Mouse (Mus musculus) adrenal gland, adult 8-10 months (tissue): ENCODE measurements around the gene Olfml3. TPM values are rescaled to one million over a fixed set of nuclear protein-coding genes. Genes with fewer than 3 reads are reported as not detected.
A peak's percentile ranks its signal among the peaks of the same experiment; 100 is the strongest.

ENCODE experiments used
- DNase-seq: peaks from one replicate; pipeline ENCODE4 v3.0.0; 2022
- total RNA-seq, 4 experiments: library from RNA; stranded (reverse); gene quantifications; 2 replicates each; pipeline ENCODE4 v1.2.4; 2022

Gene Olfml3
- total RNA-seq, 4 experiments from 2014 or later = 14.4 to 25.6 (median 20.0) TPM

GRCm38 (mm10) chr3:103739329-103739728 lies 1.5 kb upstream of the Olfml3 start, which contains the start of gene Gm10964:
Gm10964 (plus strand) TSS chr3:103739366.
- no peak for DNase-seq

GRCm38 (mm10) chr3:103737061-103737754 lies 593 bp downstream of the Olfml3 start:
- DNase-seq = no peak

- DNase-seq = no peak
Measured at GRCm38 (mm10) chr3:103735776-103736600, 1.8 kb downstream of the Olfml3 start.

- DNase-seq = no peak
Measured at GRCm38 (mm10) chr3:103734696-103735519, 2.9 kb downstream of the Olfml3 start.

GRCm38 (mm10) chr3:103733799-103734695 lies 3.8 kb downstream of the Olfml3 start:
- no peak for DNase-seq

- no peak for DNase-seq
Measured at GRCm38 (mm10) chr3:103733176-103733575, 4.6 kb downstream of the Olfml3 start.

- no peak for DNase-seq
Measured at GRCm38 (mm10) chr3:103732116-103732515, 5.7 kb downstream of the Olfml3 start.

- no peak for DNase-seq
Measured at GRCm38 (mm10) chr3:103729850-103730249, 8.0 kb downstream of the Olfml3 start.

GRCm38 (mm10) chr3:103727813-103728326 lies 9.9 kb downstream of the Olfml3 start:
- DNase-seq = no peak

- no peak for DNase-seq
Measured at GRCm38 (mm10) chr3:103726642-103727041, 11.2 kb downstream of the Olfml3 start.

- DNase-seq = no peak
Measured at GRCm38 (mm10) chr3:103724137-103724536, 13.7 kb downstream of the Olfml3 start.

- no peak for DNase-seq
Measured at GRCm38 (mm10) chr3:103718728-103719127, 19.1 kb downstream of the Olfml3 start.

- no peak for DNase-seq
Measured at GRCm38 (mm10) chr3:103716774-103717760, 20.7 kb downstream of the Olfml3 start.

GRCm38 (mm10) chr3:103715762-103716693 lies 21.8 kb downstream of the Olfml3 start:
- peak; percentile 21 for DNase-seq

- no peak for DNase-seq
Measured at GRCm38 (mm10) chr3:103714942-103715341, 22.9 kb downstream of the Olfml3 start.

GRCm38 (mm10) chr3:103714236-103714875 lies 23.4 kb downstream of the Olfml3 start:
- DNase-seq = no peak

GRCm38 (mm10) chr3:103712196-103712595 lies 25.6 kb downstream of the Olfml3 start:
- DNase-seq = no peak

GRCm38 (mm10) chr3:103709470-103710040 lies 28.2 kb downstream of the Olfml3 start:
- no peak for DNase-seq
